8 mouse cellular contexts compared by ENCODE assay signal in genomic region chr7:100493484-100494414, GRCm38 (mm10). TPM values are rescaled to one million over a fixed set of nuclear protein-coding genes. Genes with fewer than 3 reads are reported as not detected.
DNase-seq lines count a peak whose midpoint lies in the region; ATAC-seq and TF ChIP-seq lines count a peak whose summit lies in the region.

No protein-coding gene starts in this region.

- H3K79me2 ChIP-seq in C2C12 (ENCODE audit: control insufficient read depth, insufficient read depth) (no peaks in the 10 kb centered on the region), MEL (ENCODE audit: control insufficient read depth, insufficient read depth, low read length, poor library complexity) (peaks cover 37% of the 10 kb centered on the region), myocyte (ENCODE audit: control insufficient read depth, insufficient read depth) (no peaks in the 10 kb centered on the region)

- peak overlapping the region; percentile 52 for H3ac ChIP-seq in C2C12 (ENCODE audit: control insufficient read depth, insufficient read length, low read depth)
- H3ac ChIP-seq in myocyte (ENCODE audit: control insufficient read depth, insufficient read length), result peak overlapping the region; percentile 38

- H3K36me3 ChIP-seq in C2C12 (ENCODE audit: control insufficient read depth, insufficient read depth), result no peaks in the 10 kb centered on the region
- peaks cover 0 to 11% of the 10 kb centered on the region in 2 experiments; a peak in 3 of 4 replicates for H3K36me3 ChIP-seq in MEL (ENCODE audit: control insufficient read depth in 1 of 2, insufficient read depth in 2 of 2, low read length in 2 of 2)
- peaks cover 11% of the 10 kb centered on the region; the same call in 1 of the 2 replicates for H3K36me3 ChIP-seq in hindbrain, embryonic 12.5 days
- H3K36me3 ChIP-seq in liver, embryonic 12.5 days, result peaks cover 49% of the 10 kb centered on the region
- H3K36me3 ChIP-seq in myocyte (ENCODE audit: control insufficient read depth, insufficient read depth), result no peaks in the 10 kb centered on the region

- TF ChIP-seq EP300 in MEL (IDR thresholded peaks at IDR 0.05; ENCODE audit: low read depth in 1 of 2, low read length in 2 of 2), result peak; percentile 20 to 60; a peak in 2 of 4 replicates

- H3K27ac ChIP-seq in MEL (ENCODE audit: control insufficient read depth, low read depth, low read length), result peak overlapping the region; percentile 90
- no peak overlapping the region for H3K27ac ChIP-seq in embryonic fibroblast, embryonic 13.5 days (ENCODE audit: insufficient read depth, low read length)
- peak overlapping the region; percentile 26 for H3K27ac ChIP-seq in hindbrain, embryonic 12.5 days
- H3K27ac ChIP-seq in liver, embryonic 12.5 days, result peak overlapping the region; percentile 91

- 0 out of 2 replicates have a peak, but pooled peaks have one; percentile 12 for ATAC-seq in hindbrain, embryonic 12.5 days (ENCODE audit: low FRiP score)
- peak; percentile 2; the same call in 1 of the 2 replicates for ATAC-seq in liver, embryonic 12.5 days

- peaks cover 3 to 12% of the 10 kb centered on the region in 2 experiments; a peak in 3 of 4 replicates for H3K4me1 ChIP-seq in MEL (ENCODE audit: control insufficient read depth in 1 of 2, insufficient read depth in 2 of 2, low read length in 2 of 2)
- peaks cover 4% of the 10 kb centered on the region; the same call in 1 of the 2 replicates for H3K4me1 ChIP-seq in embryonic fibroblast, embryonic 13.5 days (ENCODE audit: control insufficient read depth, insufficient read depth, low read length)
- H3K4me1 ChIP-seq in hindbrain, embryonic 12.5 days, result peaks cover 40% of the 10 kb centered on the region
- H3K4me1 ChIP-seq in liver, embryonic 12.5 days, result peaks cover 61% of the 10 kb centered on the region

- peak overlapping the region; percentile 84 for H3K4me2 ChIP-seq in hindbrain, embryonic 12.5 days (replicated peaks)
- peak overlapping the region; percentile 94 for H3K4me2 ChIP-seq in liver, embryonic 12.5 days
- peak overlapping the region; percentile 92 for H3K4me2 ChIP-seq in myocyte (ENCODE audit: low read depth)

- no peaks in the 10 kb centered on the region for H3K9me3 ChIP-seq in MEL (replicated peaks; ENCODE audit: insufficient read depth, low read length)
- H3K9me3 ChIP-seq in hindbrain, embryonic 12.5 days (replicated peaks), result no peaks in the 10 kb centered on the region
- no peaks in the 10 kb centered on the region for H3K9me3 ChIP-seq in liver, embryonic 12.5 days (replicated peaks)

- no peaks in the 10 kb centered on the region for H3K27me3 ChIP-seq in C2C12 (ENCODE audit: control insufficient read depth, insufficient read depth, insufficient read length)
- no peaks in the 10 kb centered on the region for H3K27me3 ChIP-seq in MEL (ENCODE audit: control insufficient read depth in 1 of 2, insufficient read depth in 2 of 2, low read length in 2 of 2)
- H3K27me3 ChIP-seq in hindbrain, embryonic 12.5 days, result peaks cover 4% of the 10 kb centered on the region
- H3K27me3 ChIP-seq in liver, embryonic 12.5 days (replicated peaks), result no peaks in the 10 kb centered on the region
- no peaks in the 10 kb centered on the region for H3K27me3 ChIP-seq in myocyte (ENCODE audit: control insufficient read depth, insufficient read depth, insufficient read length)

- no peak for TF ChIP-seq RAD21 in MEL (IDR thresholded peaks at IDR 0.05; ENCODE audit: low read depth, low read length)

- no peak overlapping the region for H3K4me3 ChIP-seq in C2C12 (ENCODE audit: insufficient read depth, poor library complexity, severe bottlenecking)
- peak overlapping the region; percentile 69 to 83 for H3K4me3 ChIP-seq in MEL (ENCODE audit: control insufficient read depth in 1 of 2, insufficient read depth in 1 of 2, low read depth in 2 of 2, low read length in 2 of 2)
- peak overlapping the region; percentile 14 for H3K4me3 ChIP-seq in embryonic fibroblast, embryonic 13.5 days (ENCODE audit: insufficient read depth, low read length)
- H3K4me3 ChIP-seq in hindbrain, embryonic 12.5 days, result peak overlapping the region; percentile 42
- H3K4me3 ChIP-seq in liver, embryonic 12.5 days, result peak overlapping the region; percentile 82
- H3K4me3 ChIP-seq in myocyte, result peak overlapping the region; percentile 38

- peak overlapping the region; percentile 80 for H3K9ac ChIP-seq in MEL (ENCODE audit: control insufficient read depth, low read depth, low read length, poor library complexity, severe bottlenecking)
- H3K9ac ChIP-seq in hindbrain, embryonic 12.5 days, result peak overlapping the region; percentile 50; the same call in 1 of the 2 replicates
- peak overlapping the region; percentile 95 for H3K9ac ChIP-seq in liver, embryonic 12.5 days

- peak; percentile 95 for DNase-seq in MEL (ENCODE audit: low read depth, low spot score)
- peak; percentile 48 to 55 for DNase-seq in thymus, postnatal 10 days (ENCODE audit: low spot score in 2 of 2)
- no peak for DNase-seq in cerebellum, postnatal 36 days

- no peaks in the 10 kb centered on the region for H3K79me3 ChIP-seq in C2C12 (ENCODE audit: low read depth)

- WGBS in hindbrain, embryonic 12.5 days, result 38% methylated on average over 19 of the region's 19 CpGs
- 13% methylated on average over 19 of the region's 19 CpGs for WGBS in liver, embryonic 12.5 days (ENCODE audit: insufficient replicate concordance)

- no peak for TF ChIP-seq CTCF in C2C12 (IDR thresholded peaks at IDR 0.05; ENCODE audit: control insufficient read depth, insufficient read depth, insufficient read length)
- TF ChIP-seq CTCF in MEL (IDR thresholded peaks at IDR 0.05 in 2 of 3, conservative IDR thresholded peaks at IDR 0.05 in 1 of 3; ENCODE audit: control insufficient read depth in 1 of 3, insufficient read depth in 1 of 3, low read depth in 2 of 3, low read length in 3 of 3, poor library complexity in 1 of 3, severe bottlenecking in 1 of 3), result no peak
- no peak for TF ChIP-seq CTCF in embryonic fibroblast, embryonic 13.5 days (IDR thresholded peaks at IDR 0.05; ENCODE audit: borderline replicate concordance, insufficient read depth, low read length)

- TF ChIP-seq POLR2A in MEL (IDR thresholded peaks at IDR 0.05; ENCODE audit: control insufficient read depth in 1 of 2, insufficient read depth in 1 of 2, low read depth in 1 of 2, low read length in 2 of 2, poor library complexity in 1 of 2) (peak in 1 of 2 experiments; percentile 50; a peak in 1 of 4 replicates), myocyte (IDR thresholded peaks at IDR 0.05; ENCODE audit: insufficient read length, low read depth) (no peak)
- no peak for TF ChIP-seq POLR2A in embryonic fibroblast, embryonic 13.5 days (IDR thresholded peaks at IDR 0.05; ENCODE audit: low read depth, low read length)

TF ChIP-seq in C2C12, 6 proteins besides CTCF, POLR2A, EP300 and RAD21 (continues in another document):
- TF ChIP-seq FOSL1 (IDR thresholded peaks at IDR 0.05; ENCODE audit: insufficient read depth, low read length, poor library complexity, severe bottlenecking) (no peak), MAX (IDR thresholded peaks at IDR 0.05) (no peak)

TF ChIP-seq in MEL, 35 proteins besides CTCF, POLR2A, EP300 and RAD21 (continues in another document):
- TF ChIP-seq POLR2AphosphoS2 (IDR thresholded peaks at IDR 0.05; ENCODE audit: low read length) (no peak; the same call in 1 of the 2 replicates), SMC3 (IDR thresholded peaks at IDR 0.05; ENCODE audit: low read depth, low read length) (no peak)

TF ChIP-seq in myocyte, 11 proteins besides CTCF, POLR2A, EP300 and RAD21 (continues in another document):
- TF ChIP-seq REST (IDR thresholded peaks at IDR 0.05; ENCODE audit: insufficient read depth, insufficient read length), result no peak

RNA-seq across cellular contexts. Expression of gene Ucp2, which starts 0.6 kb away (rescaled TPM):
- polyA plus RNA-seq in C2C12 (2012; fragmentation: generic; extraction: Trizol) (92.5 TPM), MEL (2012; ENCODE audit: insufficient read depth in 1 of 2, insufficient read length in 2 of 2, low read depth in 1 of 2, low replicate concordance in 2 of 2, missing spikeins in 1 of 2) (100 to 1,000 TPM in 1 of 2 experiments, not detected in 1; 724 TPM), myocyte (2012; fragmentation: generic; extraction: Trizol) (387 TPM)
- 139 and 156 TPM in 2 replicates for total RNA-seq in MEL (2012; rRNA removed)
- 11.4 and 20.1 TPM in 2 replicates for polyA plus RNA-seq in embryonic fibroblast, embryonic 13.5 days (2011; ENCODE audit: insufficient read length, low read depth, missing spikeins)
- 123 and 130 TPM in 2 replicates for polyA plus RNA-seq in hindbrain, embryonic 12.5 days (2016; fragmentation: Nextera tagmentation; extraction: Ambion mirVana)
- 814 and 842 TPM in 2 replicates for polyA plus RNA-seq in liver, embryonic 12.5 days (2016; fragmentation: Nextera tagmentation; extraction: Ambion mirVana)

RNA-seq across cellular contexts. Expression of gene Ucp3, which starts 21.0 kb away (rescaled TPM):
- polyA plus RNA-seq in C2C12 (2012; fragmentation: generic; extraction: Trizol) (not detected), MEL (2012; ENCODE audit: insufficient read depth in 1 of 2, insufficient read length in 2 of 2, low read depth in 1 of 2, low replicate concordance in 2 of 2, missing spikeins in 1 of 2) (not detected), myocyte (2012; fragmentation: generic; extraction: Trizol) (2.2 TPM)
- total RNA-seq in MEL (2012; rRNA removed), result 0.10 TPM in 1 of 2 replicates, not detected in the other
- not detected in 2 replicates for polyA plus RNA-seq in embryonic fibroblast, embryonic 13.5 days (2011; ENCODE audit: insufficient read length, low read depth, missing spikeins)
- polyA plus RNA-seq in hindbrain, embryonic 12.5 days (2016; fragmentation: Nextera tagmentation; extraction: Ambion mirVana), result not detected in 2 replicates
- 0.10 TPM in 1 of 2 replicates, not detected in the other for polyA plus RNA-seq in liver, embryonic 12.5 days (2016; fragmentation: Nextera tagmentation; extraction: Ambion mirVana)

RNA-seq across cellular contexts. Expression of gene Dnajb13, which starts 21.0 kb away (rescaled TPM):
- polyA plus RNA-seq in C2C12 (2012; fragmentation: generic; extraction: Trizol) (0.07 TPM), MEL (2012; ENCODE audit: insufficient read depth in 1 of 2, insufficient read length in 2 of 2, low read depth in 1 of 2, low replicate concordance in 2 of 2, missing spikeins in 1 of 2) (1 to 10 TPM in 1 of 2 experiments, not detected in 1; 3.6 TPM), myocyte (2012; fragmentation: generic; extraction: Trizol) (0.46 TPM)
- total RNA-seq in MEL (2012; rRNA removed), result 2.0 and 2.2 TPM in 2 replicates
- polyA plus RNA-seq in embryonic fibroblast, embryonic 13.5 days (2011; ENCODE audit: insufficient read length, low read depth, missing spikeins), result not detected in 2 replicates
- polyA plus RNA-seq in hindbrain, embryonic 12.5 days (2016; fragmentation: Nextera tagmentation; extraction: Ambion mirVana), result 5.0 and 8.2 TPM in 2 replicates
- 2.5 TPM in 2 replicates for polyA plus RNA-seq in liver, embryonic 12.5 days (2016; fragmentation: Nextera tagmentation; extraction: Ambion mirVana)

RNA-seq across cellular contexts. Expression of gene Coa4, which starts 43.1 kb away (rescaled TPM):
- polyA plus RNA-seq in C2C12 (2012; fragmentation: generic; extraction: Trizol) (8.4 TPM), MEL (2012; ENCODE audit: insufficient read depth in 1 of 2, insufficient read length in 2 of 2, low read depth in 1 of 2, low replicate concordance in 2 of 2, missing spikeins in 1 of 2) (10 to 100 TPM in 1 of 2 experiments, not detected in 1; 13.8 TPM), myocyte (2012; fragmentation: generic; extraction: Trizol) (15.5 TPM)
- 6.1 and 8.1 TPM in 2 replicates for total RNA-seq in MEL (2012; rRNA removed)
- polyA plus RNA-seq in embryonic fibroblast, embryonic 13.5 days (2011; ENCODE audit: insufficient read length, low read depth, missing spikeins), result 8.6 and 12.5 TPM in 2 replicates
- polyA plus RNA-seq in hindbrain, embryonic 12.5 days (2016; fragmentation: Nextera tagmentation; extraction: Ambion mirVana), result 13.4 and 15.6 TPM in 2 replicates
- 15.1 and 18.1 TPM in 2 replicates for polyA plus RNA-seq in liver, embryonic 12.5 days (2016; fragmentation: Nextera tagmentation; extraction: Ambion mirVana)

Comparison
In these comparisons a context has a peak if more than half of its experiments do, and no peak if none do; other contexts are left out.
1. DNase-seq: peak in MEL (single experiment) and thymus, postnatal 10 days (2 of 2); none in cerebellum, postnatal 36 days (0 of 2).
2. Peak in every context shown above with its lines, with median percentiles within 50 percentile points of each other: H3K9ac ChIP-seq and H3K4me2 ChIP-seq.